Mouse (Mus musculus): ENCODE results near the gene Mpeg1. TPM values are rescaled to one million over a fixed set of nuclear protein-coding genes. Genes with fewer than 3 reads are reported as not detected.

Mpeg1 gene
- polyA plus RNA-seq, 1 experiment from 2014 or later = 0.19 TPM

DNA sequence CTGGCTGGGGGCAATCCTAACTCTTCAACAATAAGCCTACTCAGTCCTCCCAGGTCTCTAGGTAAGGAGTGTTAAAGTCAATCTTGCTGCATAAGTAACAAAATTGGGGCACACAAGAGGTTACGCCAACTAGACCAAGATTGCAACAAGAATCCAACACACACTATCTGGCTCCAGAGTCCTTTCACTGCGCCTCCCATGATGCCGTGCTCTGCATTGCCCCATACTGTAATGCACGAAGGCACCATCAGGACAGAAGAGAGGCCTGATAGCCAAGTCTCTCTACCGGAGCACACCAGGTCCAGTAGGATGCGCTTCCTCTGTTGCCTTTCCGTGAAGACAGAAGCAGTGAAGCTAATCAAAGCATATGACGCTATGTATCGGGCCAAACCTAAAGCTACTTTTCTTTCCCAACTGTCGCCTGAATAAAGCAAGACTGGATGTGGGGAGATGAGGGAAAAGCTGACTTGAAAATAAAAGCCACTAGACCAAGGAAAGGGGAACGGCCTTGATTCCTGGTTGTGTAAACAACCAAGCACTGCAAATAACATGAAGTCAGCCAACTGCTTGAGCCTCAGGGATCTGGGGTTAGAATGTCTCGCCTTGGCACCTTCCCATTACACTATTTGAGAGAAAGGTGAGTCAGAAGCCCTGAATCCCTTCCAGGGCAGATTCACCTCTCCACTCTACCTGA, 27.1 kb downstream of the Mpeg1 start:
- peak; percentile 63 for ATAC-seq
- ChIA-PET POLR2A (interaction anchor here (1.5 to 4.4 kb wide), 2 partner anchors 13 to 14 kb away, joined by 5 to 15 read pairs; partner anchors contain the start of gene Dtx4), CTCF (interaction anchor here (1.5 to 5.6 kb wide), 4 partner anchors 10 to 29 kb away, joined by 4 to 49 read pairs (median 12); partner anchors contain the start of gene Dtx4)
- in situ Hi-C loops (cut with MboI; ENCODE audit: low pct_unique_long_range_greater_than_20kb) = loop anchor here (5.0 to 25.0 kb wide), 4 partner anchors 275 to 700 kb away; partner anchors contain the start of gene Patl1
- TF ChIP-seq CTCF (IDR thresholded peaks at IDR 0.05) = no peak
- no peaks in the 10 kb centered on the region for H3K27me3 ChIP-seq
- DNase-seq (ENCODE audit: low read depth, low spot score) = no peak

DNA sequence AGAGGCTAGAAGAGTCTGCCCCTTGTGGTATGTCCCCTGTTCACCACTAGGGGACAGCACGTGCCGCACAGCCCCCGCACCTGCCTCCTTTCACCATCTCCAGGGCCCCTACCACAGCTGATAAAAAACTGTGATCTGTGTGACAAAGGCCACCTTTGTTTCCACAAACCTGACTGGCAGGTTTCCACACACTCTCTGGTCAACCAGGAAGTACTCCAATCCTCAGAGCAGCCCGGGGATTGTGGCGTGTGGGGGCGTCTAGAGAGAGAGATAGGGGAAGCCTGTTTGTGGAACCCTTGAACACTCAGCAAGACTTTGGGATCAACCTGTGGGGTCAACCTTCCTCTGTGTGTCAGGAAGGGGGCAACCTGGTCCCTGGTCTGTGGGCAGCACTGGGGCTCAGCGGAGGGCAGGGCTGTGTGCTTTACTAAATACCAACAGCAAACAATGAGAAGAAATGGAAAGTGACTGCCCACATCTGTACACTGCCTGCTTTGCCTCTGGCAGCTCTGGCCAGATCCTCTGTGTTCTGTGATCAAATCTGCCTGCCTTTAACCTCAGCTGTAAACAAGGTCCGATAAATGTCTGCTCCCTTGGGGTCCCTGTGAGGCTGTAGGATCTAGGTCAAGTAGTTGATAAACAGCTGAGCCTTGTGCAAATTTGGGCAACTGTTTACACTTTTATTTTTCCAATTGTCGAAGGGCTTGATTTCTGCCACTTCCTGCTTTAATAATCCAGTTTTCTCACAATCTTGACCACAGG, 27.8 kb downstream of the Mpeg1 start:
- H3K27me3 ChIP-seq = no peaks in the 10 kb centered on the region
- ATAC-seq (peak; percentile 2), DNase-seq (ENCODE audit: low read depth, low spot score) (no peak)
- ChIA-PET CTCF (interaction anchor here (1.5 to 5.6 kb wide), 4 partner anchors 10 to 30 kb away, joined by 4 to 49 read pairs (median 12); partner anchors contain the start of gene Dtx4), POLR2A (interaction anchor here (1.5 to 4.4 kb wide), 2 partner anchors 13 to 15 kb away, joined by 5 to 15 read pairs; partner anchors contain the start of gene Dtx4)
- TF ChIP-seq CTCF (IDR thresholded peaks at IDR 0.05) = peak; percentile 74
- in situ Hi-C loops (cut with MboI; ENCODE audit: low pct_unique_long_range_greater_than_20kb) = loop anchor here (5.0 to 25.0 kb wide), 4 partner anchors 274 to 701 kb away; partner anchors contain the start of gene Patl1

DNA sequence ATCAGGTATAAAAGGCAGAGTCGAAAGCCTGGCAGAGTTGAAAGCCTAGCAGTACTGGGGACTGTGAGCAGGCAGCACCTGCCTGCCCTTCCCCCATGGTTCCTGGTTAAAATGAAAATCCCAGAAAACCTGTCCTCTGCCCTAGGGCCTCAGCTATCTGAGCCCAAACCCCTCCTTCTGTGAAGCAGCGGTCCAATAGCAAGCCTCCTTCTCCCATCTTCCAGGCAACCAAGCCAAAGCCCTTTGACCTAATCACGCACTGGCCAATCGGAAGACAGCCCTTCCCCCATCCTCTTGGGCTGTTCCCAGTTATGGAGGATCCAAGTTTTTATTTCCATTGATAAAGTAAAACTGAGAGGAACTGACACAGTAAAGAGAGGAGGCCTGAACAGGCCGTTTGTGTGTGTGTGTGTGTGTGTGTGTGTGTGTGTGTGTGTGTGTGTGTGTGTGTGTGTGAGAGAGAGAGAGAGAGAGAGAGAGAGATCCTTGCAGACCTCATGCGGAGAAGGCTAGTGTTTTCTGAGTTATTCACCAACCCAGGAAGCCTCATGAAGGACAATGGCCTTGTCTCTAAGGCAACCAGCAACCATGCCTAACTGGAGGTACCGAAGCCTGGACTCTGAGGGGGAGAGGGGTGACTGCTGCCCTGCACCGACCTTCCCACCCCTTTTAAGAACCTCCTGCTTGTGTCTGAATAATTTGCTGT, 28.5 kb downstream of the Mpeg1 start:
- H3K27me3 ChIP-seq = no peaks in the 10 kb centered on the region
- no peak for DNase-seq (ENCODE audit: low read depth, low spot score)
- TF ChIP-seq CTCF (IDR thresholded peaks at IDR 0.05) = no peak
- ATAC-seq = no peak
- in situ Hi-C loops (cut with MboI; ENCODE audit: low pct_unique_long_range_greater_than_20kb) = loop anchor here (5.0 to 25.0 kb wide), 4 partner anchors 273 to 702 kb away; partner anchors contain the start of gene Patl1
- ChIA-PET CTCF (interaction anchor here (1.1 to 5.6 kb wide), 6 partner anchors 9 to 15 kb away, joined by 3 to 49 read pairs (median 12); partner anchors contain the start of gene Dtx4), POLR2A (interaction anchor here (4.4 kb wide), 1 partner anchor 12 kb away, joined by 15 read pairs; the partner anchor contains the start of gene Dtx4)

DNA sequence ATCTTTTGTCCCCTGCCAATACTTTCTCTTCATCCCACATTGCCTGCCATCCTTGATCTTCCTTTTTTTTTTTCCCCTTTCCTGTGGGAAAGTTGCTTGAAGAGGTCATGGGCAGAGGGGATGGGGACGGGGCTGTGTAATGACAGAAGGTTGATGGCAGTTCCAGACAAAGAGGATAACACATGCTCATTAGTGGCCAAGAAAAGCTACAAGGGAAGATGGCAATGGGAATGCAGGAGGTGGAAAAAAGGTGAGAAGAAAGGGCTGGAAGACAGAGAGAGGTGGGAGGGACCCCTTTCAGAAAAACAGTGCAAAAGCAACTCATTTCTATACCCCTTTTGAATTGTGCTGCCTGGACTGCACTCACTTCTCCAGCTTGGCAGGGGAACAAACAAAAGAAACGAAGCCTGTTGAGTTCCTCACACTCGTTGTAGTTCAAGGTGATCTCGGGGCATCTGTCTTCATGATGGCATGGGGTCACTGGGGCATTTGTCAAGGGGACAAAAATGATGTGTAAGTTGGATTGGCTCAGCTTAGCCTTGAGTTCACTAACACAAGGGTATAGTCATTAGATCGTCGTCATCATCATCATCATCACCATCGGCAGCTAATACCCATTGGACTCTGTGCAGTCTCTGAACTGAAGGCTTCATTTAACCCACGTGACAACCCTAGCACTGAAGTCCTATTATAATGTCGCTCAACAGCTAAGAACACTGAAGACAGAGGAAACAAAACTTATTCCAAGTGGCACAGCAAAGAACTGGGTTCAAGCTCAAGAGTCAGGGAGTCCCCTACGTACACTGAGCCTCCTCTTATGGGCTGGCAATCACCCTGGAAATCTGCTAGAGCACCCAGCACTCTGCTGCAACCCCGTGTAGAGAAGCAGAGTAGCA, 29.3 kb downstream of the Mpeg1 start:
- CTCF ChIA-PET = interaction anchor here (1.0 to 2.5 kb wide), 6 partner anchors 8 to 54 kb away, joined by 3 to 13 read pairs (median 4); partner anchors contain the start of gene Dtx4
- ATAC-seq (no peak), DNase-seq (ENCODE audit: low read depth, low spot score) (no peak)
- POLR2A ChIA-PET = interaction anchor here (4.4 kb wide), 1 partner anchor 11 kb away, joined by 15 read pairs; the partner anchor contains the start of gene Dtx4
- in situ Hi-C loops (cut with MboI; ENCODE audit: low pct_unique_long_range_greater_than_20kb) = loop anchor here (5.0 to 25.0 kb wide), 4 partner anchors 272 to 703 kb away; partner anchors contain the start of gene Patl1
- H3K27me3 ChIP-seq = no peaks in the 10 kb centered on the region
- no peak for TF ChIP-seq CTCF (IDR thresholded peaks at IDR 0.05)

DNA sequence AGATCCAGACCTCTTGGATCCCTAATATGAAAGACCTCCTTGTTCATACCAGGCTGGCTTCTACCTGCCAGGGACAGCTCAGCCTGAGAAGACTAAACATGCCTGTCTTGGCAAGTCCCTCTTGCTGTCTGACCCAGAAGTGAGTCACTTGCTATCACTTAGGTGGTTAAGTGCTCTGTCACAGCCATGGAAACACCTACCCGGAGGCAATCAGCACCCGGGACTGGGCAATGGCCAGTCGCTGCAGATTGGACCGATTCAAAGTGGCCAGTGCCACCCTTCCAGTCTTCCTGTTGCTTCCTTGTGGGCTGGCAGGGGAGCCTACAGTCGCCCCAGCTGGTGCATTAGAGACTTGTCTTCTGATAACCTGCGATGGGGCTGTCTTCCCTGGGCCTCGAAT, 31.1 kb downstream of the Mpeg1 start:
- POLR2A ChIA-PET = no interaction called here

DNA sequence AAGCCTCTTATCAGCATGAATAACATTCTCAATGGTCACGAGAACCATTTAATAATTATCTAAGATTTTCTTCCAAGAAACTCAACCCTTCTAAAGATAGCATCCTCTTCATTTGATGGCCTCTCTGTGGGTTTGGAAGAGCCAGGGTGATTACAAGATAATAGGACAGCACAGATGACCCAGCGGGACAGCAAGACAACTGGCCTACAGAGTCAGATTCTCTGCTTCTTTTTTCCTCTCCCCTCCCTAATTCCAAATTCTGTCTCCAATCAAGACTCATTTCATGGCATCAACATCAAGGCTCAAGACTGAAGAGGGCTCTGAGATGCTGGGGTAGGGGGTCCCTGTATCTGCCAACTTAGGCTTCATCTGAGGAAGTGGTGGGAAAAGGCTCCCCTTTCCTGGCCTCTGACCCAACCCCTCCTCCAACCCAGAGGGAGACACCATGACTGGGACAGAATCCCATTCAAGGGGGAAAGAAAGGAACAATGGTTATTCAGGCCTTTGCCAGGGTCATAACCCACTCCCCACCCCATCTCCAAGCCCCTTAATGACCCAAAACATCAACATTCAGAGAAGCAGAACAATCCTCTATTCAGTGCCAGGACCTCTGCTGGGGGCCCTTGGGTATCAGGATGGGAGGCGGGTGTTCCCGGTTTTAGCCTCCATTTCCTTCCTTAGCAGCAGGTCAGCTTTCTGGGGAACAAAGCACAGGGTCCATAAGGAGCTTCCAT, 33.0 kb downstream of the Mpeg1 start:
- DNase-seq (ENCODE audit: low read depth, low spot score) = no peak
- no peak for ATAC-seq
- no peak for TF ChIP-seq CTCF (IDR thresholded peaks at IDR 0.05)
- POLR2A ChIA-PET = no interaction called here
- no peaks in the 10 kb centered on the region for H3K27me3 ChIP-seq
- in situ Hi-C loops (cut with MboI; ENCODE audit: low pct_unique_long_range_greater_than_20kb) = loop anchor here (25.0 kb wide), 2 partner anchors 581 to 706 kb away; partner anchors contain the start of gene Patl1
- CTCF ChIA-PET = interaction anchor here (0.7 to 2.3 kb wide), 4 partner anchors 16 to 27 kb away, joined by 3 to 7 read pairs (median 4); no protein-coding TSS in a partner anchor

More for the DNA sequence above, 31.1 kb downstream of the Mpeg1 start:
- DNase-seq (ENCODE audit: low read depth, low spot score) = no peak
- TF ChIP-seq CTCF (IDR thresholded peaks at IDR 0.05) = no peak
- CTCF ChIA-PET = interaction anchor here (1.4 to 2.5 kb wide), 3 partner anchors 10 to 25 kb away, joined by 3 to 13 read pairs (median 5); partner anchors contain the start of gene Dtx4
- in situ Hi-C loops (cut with MboI; ENCODE audit: low pct_unique_long_range_greater_than_20kb) = loop anchor here (25.0 kb wide), 2 partner anchors 579 to 704 kb away; partner anchors contain the start of gene Patl1
- no peak for ATAC-seq
- H3K27me3 ChIP-seq = no peaks in the 10 kb centered on the region

DNA sequence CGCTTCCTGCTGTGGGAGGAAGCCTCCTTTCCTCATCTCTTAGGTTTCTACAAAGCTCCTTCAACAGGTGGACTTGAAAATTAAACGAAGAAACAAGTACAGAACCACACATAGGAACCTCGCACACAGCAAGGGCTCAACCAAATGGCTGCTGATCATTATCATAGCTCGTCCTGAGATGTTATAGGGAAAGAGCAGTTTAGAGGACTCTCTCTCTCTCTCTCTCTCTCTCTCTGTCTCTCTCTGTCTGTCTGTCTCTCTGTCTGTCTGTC, 33.5 kb downstream of the Mpeg1 start:
- ATAC-seq = no peak
- in situ Hi-C loops (cut with MboI; ENCODE audit: low pct_unique_long_range_greater_than_20kb) = loop anchor here (25.0 kb wide), 2 partner anchors 582 to 707 kb away; partner anchors contain the start of gene Patl1
- CTCF ChIA-PET = interaction anchor here (0.7 to 2.3 kb wide), 4 partner anchors 16 to 27 kb away, joined by 3 to 7 read pairs (median 4); no protein-coding TSS in a partner anchor
- POLR2A ChIA-PET = no interaction called here
- no peaks in the 10 kb centered on the region for H3K27me3 ChIP-seq
- no peak for DNase-seq (ENCODE audit: low read depth, low spot score)
- TF ChIP-seq CTCF (IDR thresholded peaks at IDR 0.05) = no peak

DNA sequence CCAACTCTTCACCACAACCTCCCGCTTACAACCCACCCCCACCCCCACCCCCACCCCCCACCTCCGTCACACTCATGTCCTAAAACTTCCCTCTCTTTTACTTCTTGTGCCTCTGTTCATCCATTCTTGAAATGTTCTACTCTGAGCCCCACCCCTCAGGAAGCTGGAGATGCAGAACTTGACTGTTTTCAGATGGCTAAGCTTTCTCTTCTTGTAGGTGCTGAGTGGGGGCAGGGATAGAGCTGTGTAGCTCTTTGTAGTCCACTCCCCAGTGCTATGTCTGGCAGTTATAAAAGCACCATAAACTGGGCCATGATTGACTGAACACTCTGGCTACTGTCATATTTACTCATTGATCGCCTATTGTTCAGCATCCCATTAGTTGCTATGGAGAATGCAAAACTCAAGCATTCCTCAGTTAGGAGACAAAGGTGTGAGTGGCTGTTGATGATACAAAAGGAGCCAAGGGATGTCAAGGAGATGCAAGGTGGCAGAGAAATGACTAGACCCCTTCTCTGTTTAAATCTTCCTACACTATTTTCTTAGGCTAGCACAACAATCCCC, 34.5 kb downstream of the Mpeg1 start:
- H3K27me3 ChIP-seq = no peaks in the 10 kb centered on the region
- ATAC-seq = no peak
- POLR2A ChIA-PET = no interaction called here
- TF ChIP-seq CTCF (IDR thresholded peaks at IDR 0.05) = no peak
- DNase-seq (ENCODE audit: low read depth, low spot score) = no peak
- in situ Hi-C loops (cut with MboI; ENCODE audit: low pct_unique_long_range_greater_than_20kb) = loop anchor here (25.0 kb wide), 2 partner anchors 583 to 708 kb away; partner anchors contain the start of gene Patl1
- CTCF ChIA-PET = interaction anchor here (1.0 to 8.0 kb wide), 7 partner anchors 9 to 28 kb away, joined by 3 to 49 read pairs (median 3); no protein-coding TSS in a partner anchor

Data from Patski (cell line).